Mouse (Mus musculus) midbrain, embryonic 11.5 days (tissue): ENCODE results near the gene Pycr1. TPM values are rescaled to one million over a fixed set of nuclear protein-coding genes. Genes with fewer than 3 reads are reported as not detected.

ENCODE experiments used
- ATAC-seq: fragments of 200-750 bp; cut with Nextera tagmentation; 2 replicates; pipeline ENCODE4 v1.8.0; 2017; ENCODE audit warnings: moderate TSS enrichment, moderate library complexity; ENCODE audit not compliant: low FRiP score
- DNase-seq: peaks from one replicate; pipeline ENCODE4 v3.0.0; 2015; ENCODE audit warnings: low spot score; ENCODE audit errors: missing footprints
- H3K27ac ChIP-seq: fragments of 300-500 bp; sonication (generic); 2 replicates; pipeline ENCODE4 v1.5.1; 2014; ENCODE audit warnings: low read depth, low read length
- H3K27me3 ChIP-seq: fragments of 300-500 bp; sonication (generic); 2 replicates; pipeline ENCODE4 v1.6.1; 2014; ENCODE audit warnings: mild to moderate bottlenecking, low read length, moderate library complexity, mixed read lengths; ENCODE audit not compliant: control insufficient read depth, insufficient read depth
- H3K36me3 ChIP-seq: fragments of 300-500 bp; sonication (generic); 2 replicates; pipeline ENCODE4 v1.6.1; 2014; ENCODE audit warnings: mild to moderate bottlenecking, low read length, moderate library complexity, mixed read lengths; ENCODE audit not compliant: control insufficient read depth, insufficient read depth
- H3K4me1 ChIP-seq: fragments of 300-500 bp; sonication (generic); 2 replicates; pipeline ENCODE4 v1.6.1; 2014; ENCODE audit warnings: low read length; ENCODE audit not compliant: control insufficient read depth, insufficient read depth
- H3K4me2 ChIP-seq: fragments of 300-500 bp; sonication (generic); 2 replicates; pipeline ENCODE4 v1.6.1; 2014; ENCODE audit warnings: mild to moderate bottlenecking, moderate library complexity
- H3K4me3 ChIP-seq: fragments of 300-500 bp; sonication (generic); 2 replicates; pipeline ENCODE4 v1.5.1; 2014; ENCODE audit warnings: low read depth, low read length
- H3K9ac ChIP-seq: fragments of 300-500 bp; sonication (generic); 2 replicates; pipeline ENCODE4 v1.6.1; 2014; ENCODE audit warnings: low read length
- H3K9me3 ChIP-seq: fragments of 300-500 bp; sonication (generic); 2 replicates; pipeline ENCODE4 v1.6.1; 2016; ENCODE audit warnings: low read length; ENCODE audit not compliant: control insufficient read depth
- WGBS: fragments of 180-500 bp; shearing (Covaris S2); extraction: QIAGEN DNeasy Blood & Tissue Kit; methylation state at CpG from one replicate; pipeline ENCODE4 v1.1.7; 2014; 5-methylcytosine and 5-hydroxymethylcytosine counted together
- polyA plus RNA-seq: library from polyadenylated mRNA; unstranded; fragments of >200 nt; fragmentation: Nextera tagmentation; extraction: Ambion mirVana; gene quantifications from 2 replicates; pipeline ENCODE4 v1.2.1, GENCODE M21; 2014

Pycr1 gene
- polyA plus RNA-seq, 1 experiment from 2014 or later = 32.8 TPM

GRCm38 (mm10) chr11:120660301-120661075, 16.9 kb upstream of the Pycr1 start:
- H3K4me3 ChIP-seq = peak overlapping the region; percentile 35
- H3K27me3 ChIP-seq = peaks cover 59% of the 10 kb centered on the region
- ATAC-seq (peak; percentile 71), DNase-seq (peak; percentile 95)
- WGBS = under 1% methylated on average over 55 of the region's 95 CpGs
- H3K27ac ChIP-seq = no peak overlapping the region
- H3K9me3 ChIP-seq = no peaks in the 10 kb centered on the region
- H3K4me1 ChIP-seq = peaks cover 13% of the 10 kb centered on the region
- H3K36me3 ChIP-seq = no peaks in the 10 kb centered on the region
- peak overlapping the region; percentile 49 for H3K9ac ChIP-seq
- peak overlapping the region; percentile 40 for H3K4me2 ChIP-seq

- Histone ChIP-seq H3K9me3 (no peaks in the 10 kb centered on the region), H3K4me2 (peak overlapping the region; percentile 40), H3K36me3 (no peaks in the 10 kb centered on the region), H3K27me3 (peaks cover 59% of the 10 kb centered on the region), H3K27ac (no peak overlapping the region), H3K4me1 (peaks cover 13% of the 10 kb centered on the region), H3K4me3 (peak overlapping the region; percentile 35), H3K9ac (no peak overlapping the region; the same call in 1 of the 2 replicates)
- DNase-seq = peak; percentile 93
- 3% methylated on average over 50 of the region's 50 CpGs for WGBS
- ATAC-seq = 0 out of 2 replicates have a peak, but pooled peaks have one; percentile 20
Measured at GRCm38 (mm10) chr11:120659509-120660300, 16.1 kb upstream of the Pycr1 start.

- no peaks in the 10 kb centered on the region for H3K36me3 ChIP-seq
- peaks cover 13% of the 10 kb centered on the region for H3K4me1 ChIP-seq
- peaks cover 59% of the 10 kb centered on the region for H3K27me3 ChIP-seq
- 3% methylated on average over 24 of the region's 24 CpGs for WGBS
- ATAC-seq (no peak), DNase-seq (peak; percentile 95)
- H3K4me2 ChIP-seq = no peak overlapping the region
- no peak overlapping the region; the same call in 1 of the 2 replicates for H3K4me3 ChIP-seq
- H3K9ac ChIP-seq = no peak overlapping the region
- no peaks in the 10 kb centered on the region for H3K9me3 ChIP-seq
- no peak overlapping the region for H3K27ac ChIP-seq
Measured at GRCm38 (mm10) chr11:120658876-120659410, 15.4 kb upstream of the Pycr1 start.

GRCm38 (mm10) chr11:120657301-120657700, 13.7 kb upstream of the Pycr1 start:
- Histone ChIP-seq H3K4me1 (peaks cover 13% of the 10 kb centered on the region), H3K27ac (no peak overlapping the region), H3K4me2 (no peak overlapping the region), H3K27me3 (peaks cover 46% of the 10 kb centered on the region), H3K9me3 (no peaks in the 10 kb centered on the region), H3K4me3 (no peak overlapping the region), H3K9ac (no peak overlapping the region), H3K36me3 (no peaks in the 10 kb centered on the region)
- WGBS = 88% methylated on average over 4 of the region's 4 CpGs
- DNase-seq = peak; percentile 71
- ATAC-seq = no peak

- no peak overlapping the region for H3K4me3 ChIP-seq
- H3K9me3 ChIP-seq = no peaks in the 10 kb centered on the region
- no peaks in the 10 kb centered on the region for H3K36me3 ChIP-seq
- H3K27me3 ChIP-seq = peaks cover 20% of the 10 kb centered on the region
- no peak for ATAC-seq
- no peak overlapping the region for H3K4me2 ChIP-seq
- H3K27ac ChIP-seq = no peak overlapping the region
- 79% methylated on average over 3 of the region's 3 CpGs for WGBS
- H3K4me1 ChIP-seq = peaks cover 1% of the 10 kb centered on the region; the same call in 1 of the 2 replicates
- H3K9ac ChIP-seq = no peak overlapping the region
- no peak for DNase-seq
Measured at GRCm38 (mm10) chr11:120654741-120655140, 11.2 kb upstream of the Pycr1 start.

- 67% methylated on average over 3 of the region's 3 CpGs for WGBS
- no peak overlapping the region for H3K4me2 ChIP-seq
Measured at GRCm38 (mm10) chr11:120651872-120652271, 8.3 kb upstream of the Pycr1 start.

GRCm38 (mm10) chr11:120648001-120648476, 4.5 kb upstream of the Pycr1 start, which contains the start of gene Myadml2:
Gene Myadml2, minus strand, starts transcription at chr11:120648158.
- H3K4me1 ChIP-seq = peaks cover 5% of the 10 kb centered on the region
- H3K27me3 ChIP-seq = 0 out of 2 replicates have a peak, but pooled peaks cover 3% of the 10 kb centered on the region
- no peaks in the 10 kb centered on the region for H3K9me3 ChIP-seq
- no peak within 1 kb of the TSS for H3K27ac ChIP-seq
- peak within 1 kb of the TSS; percentile 28 for H3K4me2 ChIP-seq
- H3K9ac ChIP-seq = peak within 1 kb of the TSS; percentile 2; the same call in 1 of the 2 replicates
- DNase-seq = peak; percentile 93
- ATAC-seq = no peak
- H3K4me3 ChIP-seq = no peak within 1 kb of the TSS
- no peaks in the 10 kb centered on the region for H3K36me3 ChIP-seq
- WGBS = 7% methylated on average over 13 of the region's 13 CpGs

More at GRCm38 (mm10) chr11:120651872-120652271, 8.3 kb upstream of the Pycr1 start:
- ATAC-seq (no peak), DNase-seq (no peak)
- no peak overlapping the region for H3K9ac ChIP-seq
- 0 out of 2 replicates have a peak, but pooled peaks cover 3% of the 10 kb centered on the region for H3K27me3 ChIP-seq
- H3K9me3 ChIP-seq = no peaks in the 10 kb centered on the region
- no peak overlapping the region for H3K27ac ChIP-seq
- peaks cover 4% of the 10 kb centered on the region for H3K4me1 ChIP-seq
- H3K4me3 ChIP-seq = no peak overlapping the region
- no peaks in the 10 kb centered on the region for H3K36me3 ChIP-seq

- no peak for ATAC-seq
- H3K4me3 ChIP-seq = no peak overlapping the region
Measured at GRCm38 (mm10) chr11:120647047-120647830, 3.7 kb upstream of the Pycr1 start.

More at GRCm38 (mm10) chr11:120647047-120647830, 3.7 kb upstream of the Pycr1 start:
- no peak for DNase-seq
- no peaks in the 10 kb centered on the region for H3K9me3 ChIP-seq
- H3K4me2 ChIP-seq = no peak overlapping the region
- H3K27ac ChIP-seq = no peak overlapping the region
- peaks cover 9% of the 10 kb centered on the region for H3K4me1 ChIP-seq
- no peak overlapping the region for H3K9ac ChIP-seq
- 0 out of 2 replicates have a peak, but pooled peaks cover 3% of the 10 kb centered on the region for H3K27me3 ChIP-seq
- 77% methylated on average over 35 of the region's 35 CpGs for WGBS
- no peaks in the 10 kb centered on the region for H3K36me3 ChIP-seq
